Mouse (Mus musculus): Measurements from ENCODE around the gene Bik. TPM values are rescaled to one million over a fixed set of nuclear protein-coding genes. Genes with fewer than 3 reads are reported as not detected.
A peak's percentile ranks its signal among the peaks of the same experiment; 100 is the strongest.

Bik gene
- total and polyA plus RNA-seq, 3 experiments: 7.6 to 10.2 TPM; not detected in 1

DNA sequence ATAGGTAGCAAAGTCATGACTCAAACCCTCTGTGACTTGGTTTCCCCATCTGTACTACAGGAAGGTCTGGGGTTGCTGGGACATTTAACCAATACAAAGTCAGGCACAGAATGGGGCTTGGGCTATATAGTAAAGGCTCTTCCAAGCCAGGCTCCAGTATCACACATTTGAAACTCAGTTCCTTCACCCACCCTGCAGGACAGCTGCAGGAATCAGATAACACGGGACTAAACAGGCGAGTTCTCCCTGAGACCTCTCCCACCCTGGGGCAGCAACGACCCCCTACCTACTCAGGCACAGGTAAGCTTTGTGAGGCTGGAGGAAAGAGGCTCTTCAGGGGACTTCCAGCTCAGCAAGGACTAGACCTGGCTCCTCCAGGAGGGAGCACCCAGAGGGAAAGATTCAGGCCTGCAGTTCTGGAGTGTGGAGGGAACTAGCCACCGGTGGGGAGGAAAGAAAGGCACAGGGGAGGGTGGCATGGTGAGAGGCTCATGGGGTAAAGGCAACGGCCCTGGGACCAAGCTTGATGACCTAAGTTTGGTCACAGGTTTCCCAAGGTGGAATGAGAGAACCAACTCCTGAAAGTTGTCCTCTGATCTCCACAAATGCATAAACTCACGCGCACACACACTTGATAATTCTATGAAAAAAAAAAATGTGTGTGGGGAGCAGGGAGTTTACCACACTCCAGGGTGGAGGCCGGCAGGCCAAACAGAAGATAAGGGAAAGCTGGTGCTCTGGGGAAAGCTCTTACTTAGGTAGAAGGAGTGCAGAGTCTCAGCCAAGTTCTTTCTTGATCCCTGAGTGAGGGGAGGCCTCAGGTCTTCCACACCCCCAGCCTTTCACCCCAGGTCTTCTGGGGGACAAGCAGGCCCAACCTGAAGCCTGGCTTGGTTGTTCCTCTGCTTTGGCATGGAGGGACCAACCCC is 65.9 kb downstream of the Bik start (continued):
- TF ChIP-seq USF2 (IDR thresholded peaks at IDR 0.05; ENCODE audit: borderline replicate concordance in 1 of 2, insufficient read depth in 1 of 2, low read depth in 1 of 2, low read length in 2 of 2): no peak
- no peak for TF ChIP-seq CHD2 (IDR thresholded peaks at IDR 0.05; ENCODE audit: low read length)
- TF ChIP-seq MAZ (IDR thresholded peaks at IDR 0.05; ENCODE audit: low read depth, low read length): no peak
- TF ChIP-seq POLR2AphosphoS5 (IDR thresholded peaks at IDR 0.05; ENCODE audit: borderline replicate concordance, low read depth, low read length): no peak
- TF ChIP-seq ZMIZ1 (IDR thresholded peaks at IDR 0.05; ENCODE audit: low read depth, low read length): no peak
- peak; percentile 45; the same call in 1 of the 2 replicates for TF ChIP-seq HCFC1 (IDR thresholded peaks at IDR 0.05; ENCODE audit: low read depth, low read length)
- TF ChIP-seq MYC (IDR thresholded peaks at IDR 0.05; ENCODE audit: low read depth, low read length): 0 out of 2 replicates have a peak, but pooled peaks have one; percentile 22
- TF ChIP-seq MYB (IDR thresholded peaks at IDR 0.05; ENCODE audit: low read depth, low read length): no peak
- TF ChIP-seq GATA1 (IDR thresholded peaks at IDR 0.05; ENCODE audit: low read depth, low read length): peak; percentile 66

DNA sequence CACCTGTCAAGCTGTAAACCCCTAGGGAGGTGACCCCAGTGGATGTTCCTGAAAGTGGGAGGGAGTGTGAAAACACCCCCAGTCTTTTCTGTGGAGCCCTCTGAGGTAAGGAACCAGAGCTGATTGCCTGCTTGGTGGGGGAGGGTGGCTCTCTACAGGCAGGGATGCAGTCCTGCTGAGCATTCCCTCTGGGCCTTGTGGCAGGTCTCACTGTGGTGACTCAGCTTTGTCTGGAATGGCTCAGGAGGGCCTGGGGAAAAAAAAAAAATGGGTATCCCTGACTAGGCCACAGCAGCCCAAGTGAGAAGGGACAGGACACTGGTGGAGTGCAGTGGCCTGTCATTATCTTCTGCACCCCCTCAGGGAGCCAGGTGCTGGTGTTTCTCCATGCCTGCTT is 66.5 kb downstream of the Bik start:
- peaks cover 17 to 23% of the 10 kb centered on the region in 2 experiments for H3K4me1 ChIP-seq (ENCODE audit: control insufficient read depth in 1 of 2, insufficient read depth in 2 of 2, low read length in 2 of 2)
- TF ChIP-seq JUND (IDR thresholded peaks at IDR 0.05; ENCODE audit: low read depth, low read length) (no peak), MEF2A (IDR thresholded peaks at IDR 0.05; ENCODE audit: extremely low read depth, insufficient replicate concordance, low read depth, low read length, poor library complexity, severe bottlenecking) (no peak), CHD2 (IDR thresholded peaks at IDR 0.05; ENCODE audit: low read length) (no peak), TCF12 (IDR thresholded peaks at IDR 0.05; ENCODE audit: low read depth, low read length) (no peak), ZKSCAN1 (IDR thresholded peaks at IDR 0.05; ENCODE audit: low read depth, low read length) (no peak), MYB (IDR thresholded peaks at IDR 0.05; ENCODE audit: low read depth, low read length) (no peak), USF2 (IDR thresholded peaks at IDR 0.05; ENCODE audit: borderline replicate concordance in 1 of 2, insufficient read depth in 1 of 2, low read depth in 1 of 2, low read length in 2 of 2) (no peak), POLR2AphosphoS2 (IDR thresholded peaks at IDR 0.05; ENCODE audit: low read length) (no peak), MAX (IDR thresholded peaks at IDR 0.05; ENCODE audit: low read length) (no peak), SIN3A (IDR thresholded peaks at IDR 0.05; ENCODE audit: low read length) (no peak), ETS1 (IDR thresholded peaks at IDR 0.05; ENCODE audit: low read depth, low read length) (no peak)
- peaks cover 3 to 20% of the 10 kb centered on the region in 2 experiments for H3K36me3 ChIP-seq (ENCODE audit: control insufficient read depth in 1 of 2, insufficient read depth in 2 of 2, low read length in 2 of 2)
- H3K9ac ChIP-seq (ENCODE audit: control insufficient read depth, low read depth, low read length, poor library complexity, severe bottlenecking): peak overlapping the region; percentile 86
- DNase-seq (ENCODE audit: low read depth, low spot score): no peak
- peak overlapping the region; percentile 59 to 80 for H3K4me3 ChIP-seq (ENCODE audit: control insufficient read depth in 1 of 2, insufficient read depth in 1 of 2, low read depth in 2 of 2, low read length in 2 of 2)
- peak overlapping the region; percentile 95 for H3K27ac ChIP-seq (ENCODE audit: control insufficient read depth, low read depth, low read length)
- no peaks in the 10 kb centered on the region for H3K27me3 ChIP-seq (ENCODE audit: control insufficient read depth in 1 of 2, insufficient read depth in 2 of 2, low read length in 2 of 2)
- H3K79me2 ChIP-seq (ENCODE audit: control insufficient read depth, insufficient read depth, low read length, poor library complexity): peaks cover 43% of the 10 kb centered on the region
- no peaks in the 10 kb centered on the region for H3K9me3 ChIP-seq (replicated peaks; ENCODE audit: insufficient read depth, low read length)
